Mouse (Mus musculus): ENCODE measurements around the gene Map7d1. TPM values are rescaled to one million over a fixed set of nuclear protein-coding genes. Genes with fewer than 3 reads are reported as not detected.
A peak's percentile ranks its signal among the peaks of the same experiment; 100 is the strongest.

Map7d1 gene
- 6.0 and 7.5 TPM in 2 replicates for polyA plus RNA-seq (2012; rRNA removed)

DNA sequence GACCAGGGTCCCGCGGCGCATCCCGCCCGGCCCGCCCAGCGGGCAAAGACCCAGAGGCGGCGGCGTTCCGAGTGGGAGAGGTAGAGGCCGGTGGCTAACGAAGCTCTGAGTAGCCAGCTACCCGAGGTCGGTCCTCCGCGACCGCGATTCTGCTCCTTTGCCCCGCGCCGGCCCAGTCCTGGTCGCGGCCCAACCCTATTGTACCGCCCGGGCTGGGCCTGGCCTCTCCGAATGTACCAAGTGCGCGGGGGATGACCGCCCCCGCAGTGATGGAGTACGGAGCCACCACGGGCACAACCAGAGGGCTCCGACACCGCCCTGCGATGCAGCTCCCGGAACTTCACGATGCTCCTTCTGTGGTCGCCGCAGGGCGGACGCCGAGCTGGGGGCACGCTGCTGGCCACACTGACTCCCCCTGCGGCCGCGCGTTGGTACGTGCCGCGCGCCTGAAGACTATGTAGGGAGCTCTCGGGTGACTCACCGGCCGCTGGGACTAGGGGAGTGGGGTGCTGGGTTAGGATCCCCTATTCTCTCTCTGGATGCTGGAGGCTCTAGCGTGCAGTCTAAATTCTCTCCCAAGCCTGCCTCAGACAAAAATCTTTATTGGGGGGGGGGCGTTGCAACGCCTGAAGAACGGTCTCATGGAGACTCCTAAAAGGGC lies at the start of gene Map7d1:
Gene Map7d1, minus strand, starts transcription at position 213 of the 661 bp plus-strand sequence.
- Histone ChIP-seq H3K27me3 (ENCODE audit: control insufficient read depth, insufficient read depth, low read length) (no peaks in the 10 kb centered on the region), H3K4me3 (ENCODE audit: control insufficient read depth, low read depth, low read length) (peak within 1 kb of the TSS; percentile 88), H3K4me1 (ENCODE audit: control insufficient read depth, insufficient read depth, low read length) (peaks cover 44% of the 10 kb centered on the region), H3K27ac (ENCODE audit: control insufficient read depth, insufficient read depth, low read depth, low read length) (peak within 1 kb of the TSS; percentile 92), H3K36me3 (ENCODE audit: control insufficient read depth, insufficient read depth, low read length) (no peaks in the 10 kb centered on the region)
- peak; percentile 88 for TF ChIP-seq POLR2A (IDR thresholded peaks at IDR 0.05; ENCODE audit: control insufficient read depth, low read depth, low read length)
- no peak for TF ChIP-seq CTCF (IDR thresholded peaks at IDR 0.05; ENCODE audit: control insufficient read depth, insufficient read depth, insufficient replicate concordance, low read depth, low read length)

DNA sequence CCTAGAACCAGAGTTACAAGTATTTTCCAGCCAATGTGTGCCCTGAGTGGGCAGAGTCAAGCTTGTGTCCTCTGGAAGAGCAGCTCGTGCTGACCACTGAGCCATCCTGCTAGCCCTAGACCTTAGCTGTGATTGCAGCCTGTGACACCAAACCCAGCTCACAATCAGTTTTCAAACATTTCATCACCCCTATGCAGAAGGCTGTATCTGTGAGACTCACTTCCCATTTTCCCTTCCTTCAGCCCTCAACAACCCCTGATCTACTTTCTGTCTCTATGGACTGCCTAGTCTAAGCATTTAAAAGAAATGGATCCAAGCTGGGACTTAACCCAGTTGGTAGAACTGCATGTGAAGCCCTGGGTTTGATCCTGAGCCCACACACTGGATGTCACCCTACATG lies 49.3 kb upstream of the Map7d1 start:
- TF ChIP-seq POLR2A (IDR thresholded peaks at IDR 0.05; ENCODE audit: control insufficient read depth, low read depth, low read length): no peak
- no peak for TF ChIP-seq CTCF (IDR thresholded peaks at IDR 0.05; ENCODE audit: control insufficient read depth, insufficient read depth, insufficient replicate concordance, low read depth, low read length)
- Histone ChIP-seq H3K36me3 (ENCODE audit: control insufficient read depth, insufficient read depth, low read length) (no peaks in the 10 kb centered on the region), H3K27me3 (ENCODE audit: control insufficient read depth, insufficient read depth, low read length) (no peaks in the 10 kb centered on the region; the same call in 1 of the 2 replicates)

DNA sequence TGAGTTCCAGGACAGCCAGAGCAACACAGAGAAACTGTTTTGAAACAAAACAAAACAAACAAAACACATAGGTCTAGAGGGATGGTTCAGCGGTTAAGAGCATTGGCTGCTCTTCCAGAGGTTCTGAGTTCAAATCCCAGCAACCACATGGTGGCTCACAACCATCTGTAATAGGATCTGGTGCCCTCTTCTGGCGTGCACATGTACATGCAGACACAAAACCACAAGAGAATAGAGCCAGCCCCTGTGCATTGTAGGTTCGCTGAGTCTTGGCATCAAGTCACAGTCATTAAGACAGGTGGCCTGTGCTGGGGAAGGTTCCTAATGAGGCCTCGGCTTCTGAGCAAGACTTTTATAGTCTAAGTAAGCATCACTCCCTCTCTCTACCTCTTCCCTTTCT lies 47.7 kb upstream of the Map7d1 start:
- H3K4me1 ChIP-seq (ENCODE audit: control insufficient read depth, insufficient read depth, low read length): peaks cover 11% of the 10 kb centered on the region
- no peaks in the 10 kb centered on the region; the same call in 1 of the 2 replicates for H3K27me3 ChIP-seq (ENCODE audit: control insufficient read depth, insufficient read depth, low read length)
- no peak overlapping the region for H3K4me3 ChIP-seq (ENCODE audit: control insufficient read depth, low read depth, low read length)
- TF ChIP-seq POLR2A (IDR thresholded peaks at IDR 0.05; ENCODE audit: control insufficient read depth, low read depth, low read length) (no peak), CTCF (IDR thresholded peaks at IDR 0.05; ENCODE audit: control insufficient read depth, insufficient read depth, insufficient replicate concordance, low read depth, low read length) (no peak)
- no peaks in the 10 kb centered on the region for H3K36me3 ChIP-seq (ENCODE audit: control insufficient read depth, insufficient read depth, low read length)
- no peak overlapping the region for H3K27ac ChIP-seq (ENCODE audit: control insufficient read depth, insufficient read depth, low read depth, low read length)

More for the DNA sequence above, 49.3 kb upstream of the Map7d1 start:
- Histone ChIP-seq H3K27ac (ENCODE audit: control insufficient read depth, insufficient read depth, low read depth, low read length) (no peak overlapping the region), H3K4me1 (ENCODE audit: control insufficient read depth, insufficient read depth, low read length) (peaks cover 19% of the 10 kb centered on the region), H3K4me3 (ENCODE audit: control insufficient read depth, low read depth, low read length) (no peak overlapping the region)

DNA sequence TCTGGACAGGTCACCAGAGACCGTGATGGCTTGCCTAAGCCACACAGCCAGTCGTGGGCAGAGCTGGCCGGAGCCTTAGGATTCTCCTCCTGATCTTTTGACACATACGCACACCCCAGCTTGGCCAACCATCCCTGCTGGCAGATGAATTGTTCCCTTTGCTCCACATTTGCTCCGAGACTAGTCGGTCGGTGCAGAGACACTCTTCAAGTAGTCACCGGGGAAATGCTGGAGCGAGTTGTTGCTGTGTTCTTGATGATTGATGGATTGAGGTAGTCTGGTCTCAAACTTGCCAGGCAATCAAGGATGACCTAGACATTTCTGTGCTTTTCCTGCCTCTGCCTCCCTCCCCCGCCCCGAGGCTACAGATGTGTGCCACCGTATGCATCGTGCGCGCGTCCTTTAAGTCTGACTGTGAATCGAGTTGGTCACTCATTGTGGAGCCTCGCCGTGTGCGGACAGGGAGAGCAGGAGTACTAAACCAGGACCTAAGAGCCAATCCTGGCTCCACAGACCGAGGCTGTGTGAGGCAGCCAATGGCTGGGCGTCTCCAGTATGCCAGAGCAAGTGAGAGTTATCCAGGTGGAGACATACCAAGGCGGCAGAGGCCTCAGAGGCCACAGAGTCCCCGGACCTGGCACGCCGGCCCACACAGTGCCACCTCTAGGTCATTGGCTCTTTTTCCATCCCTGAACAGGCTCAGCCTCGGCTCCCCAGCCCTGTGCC lies 45.6 kb upstream of the Map7d1 start:
- no peaks in the 10 kb centered on the region for H3K36me3 ChIP-seq (ENCODE audit: control insufficient read depth, insufficient read depth, low read length)
- no peak for TF ChIP-seq POLR2A (IDR thresholded peaks at IDR 0.05; ENCODE audit: control insufficient read depth, low read depth, low read length)
- TF ChIP-seq CTCF (IDR thresholded peaks at IDR 0.05; ENCODE audit: control insufficient read depth, insufficient read depth, insufficient replicate concordance, low read depth, low read length): no peak
- no peaks in the 10 kb centered on the region; the same call in 1 of the 2 replicates for H3K27me3 ChIP-seq (ENCODE audit: control insufficient read depth, insufficient read depth, low read length)
- no peak overlapping the region for H3K27ac ChIP-seq (ENCODE audit: control insufficient read depth, insufficient read depth, low read depth, low read length)
- H3K4me3 ChIP-seq (ENCODE audit: control insufficient read depth, low read depth, low read length): no peak overlapping the region; the same call in 1 of the 2 replicates
- peaks cover 18% of the 10 kb centered on the region for H3K4me1 ChIP-seq (ENCODE audit: control insufficient read depth, insufficient read depth, low read length)

DNA sequence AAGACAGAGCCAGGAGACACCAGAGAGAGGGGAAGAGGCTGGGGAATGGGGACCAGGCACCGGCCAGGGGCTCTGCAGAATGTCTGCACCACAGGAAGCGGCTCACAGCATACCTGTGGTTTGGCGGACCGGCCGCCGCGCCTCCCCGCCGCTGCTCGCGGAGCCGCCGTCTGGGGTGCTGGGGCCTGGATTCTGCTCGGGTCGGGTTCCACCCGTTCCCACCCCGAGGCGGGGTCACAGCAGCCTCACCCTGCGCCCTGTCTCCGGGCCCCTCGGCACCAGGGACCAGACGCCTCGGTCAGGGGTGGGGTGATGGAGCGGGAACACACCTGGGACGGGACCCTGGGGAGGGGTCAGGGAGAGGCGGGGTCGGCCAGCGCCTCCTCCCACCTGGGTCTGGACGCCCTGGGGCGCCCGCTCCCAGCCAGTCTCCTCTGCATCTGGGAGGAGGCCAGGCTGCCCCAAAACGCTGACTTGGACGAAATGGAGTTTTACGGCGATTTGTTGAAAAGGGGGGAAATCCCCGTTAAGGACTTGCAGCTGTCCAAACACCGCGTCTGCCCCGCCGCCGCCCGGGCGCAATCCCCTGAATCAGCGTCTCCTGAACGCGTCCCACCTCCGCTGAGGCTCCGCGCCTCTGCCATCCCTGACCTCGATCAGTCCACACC lies 44.9 kb upstream of the Map7d1 start:
- peak overlapping the region; percentile 20 for H3K4me3 ChIP-seq (ENCODE audit: control insufficient read depth, low read depth, low read length)

DNA sequence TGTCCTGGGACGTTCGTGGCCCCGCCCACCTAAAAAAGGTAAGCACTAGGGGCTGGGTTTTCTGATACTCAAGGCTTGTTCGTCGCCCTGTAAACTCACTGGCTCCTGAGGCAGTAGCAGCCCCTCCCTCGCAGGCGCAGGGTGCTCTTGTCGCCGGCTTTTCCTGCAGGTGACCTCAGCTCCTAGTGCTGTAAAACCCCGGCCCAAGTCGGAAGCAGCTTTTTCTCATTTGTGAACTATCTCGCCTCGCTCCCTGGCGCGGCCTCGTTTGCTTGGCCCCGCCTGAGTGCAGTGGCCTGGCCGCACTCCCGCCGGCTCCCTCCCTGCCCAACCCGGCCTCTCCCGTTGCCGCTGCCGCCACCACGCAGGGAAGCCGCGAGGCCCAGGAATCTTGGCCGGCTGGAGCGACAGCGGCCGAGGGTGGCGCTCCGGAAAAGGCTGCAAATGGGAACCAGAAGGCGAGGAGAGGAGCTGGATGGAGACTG lies 40.5 kb upstream of the Map7d1 start:
- Histone ChIP-seq H3K27ac (ENCODE audit: control insufficient read depth, insufficient read depth, low read depth, low read length) (no peak overlapping the region), H3K27me3 (ENCODE audit: control insufficient read depth, insufficient read depth, low read length) (no peaks in the 10 kb centered on the region; the same call in 1 of the 2 replicates), H3K4me3 (ENCODE audit: control insufficient read depth, low read depth, low read length) (peak overlapping the region; percentile 39), H3K4me1 (ENCODE audit: control insufficient read depth, insufficient read depth, low read length) (peaks cover 18% of the 10 kb centered on the region), H3K36me3 (ENCODE audit: control insufficient read depth, insufficient read depth, low read length) (no peaks in the 10 kb centered on the region)
- no peak for TF ChIP-seq CTCF (IDR thresholded peaks at IDR 0.05; ENCODE audit: control insufficient read depth, insufficient read depth, insufficient replicate concordance, low read depth, low read length)
- TF ChIP-seq POLR2A (IDR thresholded peaks at IDR 0.05; ENCODE audit: control insufficient read depth, low read depth, low read length): no peak

More for the DNA sequence above, 44.9 kb upstream of the Map7d1 start:
- TF ChIP-seq POLR2A (IDR thresholded peaks at IDR 0.05; ENCODE audit: control insufficient read depth, low read depth, low read length) (no peak), CTCF (IDR thresholded peaks at IDR 0.05; ENCODE audit: control insufficient read depth, insufficient read depth, insufficient replicate concordance, low read depth, low read length) (no peak)
- Histone ChIP-seq H3K36me3 (ENCODE audit: control insufficient read depth, insufficient read depth, low read length) (no peaks in the 10 kb centered on the region), H3K27ac (ENCODE audit: control insufficient read depth, insufficient read depth, low read depth, low read length) (no peak overlapping the region), H3K27me3 (ENCODE audit: control insufficient read depth, insufficient read depth, low read length) (no peaks in the 10 kb centered on the region; the same call in 1 of the 2 replicates), H3K4me1 (ENCODE audit: control insufficient read depth, insufficient read depth, low read length) (peaks cover 23% of the 10 kb centered on the region)

DNA sequence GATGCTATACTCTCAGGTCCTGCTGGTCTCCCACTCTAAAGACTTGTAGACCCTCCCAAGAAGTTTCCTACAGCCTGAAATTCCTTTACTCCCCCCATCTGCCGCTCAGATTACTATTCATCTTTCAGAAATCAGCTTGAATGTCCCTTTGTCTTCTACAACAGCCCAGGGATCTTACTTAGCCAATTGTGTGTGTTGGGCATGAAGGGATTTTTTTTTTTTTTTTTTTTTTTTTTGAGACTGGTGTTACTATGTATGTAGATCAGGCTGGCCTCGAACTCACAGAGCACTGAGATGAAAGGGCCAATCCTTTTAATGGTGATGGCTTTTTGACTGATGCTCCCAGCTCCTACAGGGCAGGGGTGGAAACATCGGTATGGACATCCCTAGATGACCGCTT lies 39.8 kb upstream of the Map7d1 start:
- no peaks in the 10 kb centered on the region; the same call in 1 of the 2 replicates for H3K27me3 ChIP-seq (ENCODE audit: control insufficient read depth, insufficient read depth, low read length)
- H3K4me1 ChIP-seq (ENCODE audit: control insufficient read depth, insufficient read depth, low read length): peaks cover 15% of the 10 kb centered on the region
- no peak overlapping the region for H3K4me3 ChIP-seq (ENCODE audit: control insufficient read depth, low read depth, low read length)
- TF ChIP-seq POLR2A (IDR thresholded peaks at IDR 0.05; ENCODE audit: control insufficient read depth, low read depth, low read length) (no peak), CTCF (IDR thresholded peaks at IDR 0.05; ENCODE audit: control insufficient read depth, insufficient read depth, insufficient replicate concordance, low read depth, low read length) (no peak)
- H3K36me3 ChIP-seq (ENCODE audit: control insufficient read depth, insufficient read depth, low read length): no peaks in the 10 kb centered on the region
- H3K27ac ChIP-seq (ENCODE audit: control insufficient read depth, insufficient read depth, low read depth, low read length): no peak overlapping the region

Measured in testis, adult 2 months (tissue).